ENCODE assay signal across 8 mouse cellular contexts in genomic region chr17:31658136-31658467, GRCm38 (mm10). TPM values are rescaled to one million over a fixed set of nuclear protein-coding genes. Genes with fewer than 3 reads are reported as not detected.
DNase-seq lines count a peak whose midpoint lies in the region; ATAC-seq and TF ChIP-seq lines count a peak whose summit lies in the region.

No protein-coding gene starts in this region.

- no peak for ATAC-seq in lung, embryonic 15.5 days (ENCODE audit: borderline replicate concordance, extremely low read depth, low FRiP score, low TSS enrichment)
- no peak; the same call in 1 of the 2 replicates for ATAC-seq in embryonic facial prominence, embryonic 12.5 days (ENCODE audit: insufficient number of reproducible peaks, insufficient read depth, low FRiP score, low TSS enrichment)
- ATAC-seq in intestine, postnatal 0 days = 0 out of 2 replicates have a peak, but pooled peaks have one; percentile 1
- ATAC-seq in neural tube, embryonic 13.5 days (ENCODE audit: low read depth) = no peak; the same call in 1 of the 2 replicates

- peak overlapping the region; percentile 78 for H3K27ac ChIP-seq in lung, embryonic 15.5 days
- H3K27ac ChIP-seq in embryonic facial prominence, embryonic 12.5 days = peak overlapping the region; percentile 83
- H3K27ac ChIP-seq in intestine, postnatal 0 days (ENCODE audit: low read depth, low read length) = peak overlapping the region; percentile 86
- H3K27ac ChIP-seq in neural tube, embryonic 13.5 days (replicated peaks) = peak overlapping the region; percentile 90

- under 1% methylated on average over 27 of the region's 27 CpGs for WGBS in lung, embryonic 15.5 days
- WGBS in embryonic facial prominence, embryonic 12.5 days = under 1% methylated on average over 27 of the region's 27 CpGs
- WGBS in intestine, postnatal 0 days = 0% methylated on average over 27 of the region's 27 CpGs
- 0% methylated on average over 25 of the region's 27 CpGs for WGBS in neural tube, embryonic 13.5 days

- peak overlapping the region; percentile 70 for H3K4me2 ChIP-seq in lung, embryonic 15.5 days
- H3K4me2 ChIP-seq in embryonic facial prominence, embryonic 12.5 days (replicated peaks) = peak overlapping the region; percentile 65
- H3K4me2 ChIP-seq in intestine, postnatal 0 days (replicated peaks; ENCODE audit: low read depth) = peak overlapping the region; percentile 76
- peak overlapping the region; percentile 91 for H3K4me2 ChIP-seq in neural tube, embryonic 13.5 days

- no peaks in the 10 kb centered on the region for H3K27me3 ChIP-seq in lung, embryonic 15.5 days
- no peaks in the 10 kb centered on the region for H3K27me3 ChIP-seq in embryonic facial prominence, embryonic 12.5 days
- no peaks in the 10 kb centered on the region for H3K27me3 ChIP-seq in intestine, postnatal 0 days (replicated peaks; ENCODE audit: control insufficient read depth, insufficient read depth, low read length)
- H3K27me3 ChIP-seq in neural tube, embryonic 13.5 days = no peaks in the 10 kb centered on the region

- no peaks in the 10 kb centered on the region for H3K9me3 ChIP-seq in lung, embryonic 15.5 days
- no peaks in the 10 kb centered on the region for H3K9me3 ChIP-seq in embryonic facial prominence, embryonic 12.5 days
- no peaks in the 10 kb centered on the region for H3K9me3 ChIP-seq in intestine, postnatal 0 days (ENCODE audit: control insufficient read depth)
- no peaks in the 10 kb centered on the region for H3K9me3 ChIP-seq in neural tube, embryonic 13.5 days

- no peak for DNase-seq in lung, postnatal 25 days (ENCODE audit: low spot score)
- DNase-seq in cerebellum, adult 8-10 months = no peak
- no peak for DNase-seq in frontal cortex, adult 2 months (ENCODE audit: extremely low spot score in 1 of 2, low spot score in 1 of 2)
- DNase-seq in layer of hippocampus, adult 9-10 months (ENCODE audit: low spot score) = no peak

- peaks cover 30% of the 10 kb centered on the region for H3K36me3 ChIP-seq in lung, embryonic 15.5 days
- peaks cover 27% of the 10 kb centered on the region for H3K36me3 ChIP-seq in embryonic facial prominence, embryonic 12.5 days
- peaks cover 16% of the 10 kb centered on the region for H3K36me3 ChIP-seq in intestine, postnatal 0 days (ENCODE audit: control insufficient read depth, insufficient read depth)
- H3K36me3 ChIP-seq in neural tube, embryonic 13.5 days = peaks cover 29% of the 10 kb centered on the region

- H3K9ac ChIP-seq in lung, embryonic 15.5 days = peak overlapping the region; percentile 99
- H3K9ac ChIP-seq in embryonic facial prominence, embryonic 12.5 days = peak overlapping the region; percentile 99
- H3K9ac ChIP-seq in intestine, postnatal 0 days (ENCODE audit: low read depth, low read length) = peak overlapping the region; percentile 96
- H3K9ac ChIP-seq in neural tube, embryonic 13.5 days = peak overlapping the region; percentile 91

- H3K4me1 ChIP-seq in lung, embryonic 15.5 days = peaks cover 19% of the 10 kb centered on the region
- peaks cover 9% of the 10 kb centered on the region for H3K4me1 ChIP-seq in embryonic facial prominence, embryonic 12.5 days
- peaks cover 5% of the 10 kb centered on the region; the same call in 1 of the 2 replicates for H3K4me1 ChIP-seq in intestine, postnatal 0 days (replicated peaks; ENCODE audit: control insufficient read depth, insufficient read depth, low read length)
- H3K4me1 ChIP-seq in neural tube, embryonic 13.5 days (replicated peaks) = peaks cover 29% of the 10 kb centered on the region

- no peak for TF ChIP-seq CTCF in intestine, postnatal 0 days (IDR thresholded peaks at IDR 0.05; ENCODE audit: low read depth)

- H3K4me3 ChIP-seq in lung, embryonic 15.5 days = peak overlapping the region; percentile 77
- peak overlapping the region; percentile 100 for H3K4me3 ChIP-seq in embryonic facial prominence, embryonic 12.5 days
- peak overlapping the region; percentile 97 for H3K4me3 ChIP-seq in intestine, postnatal 0 days (ENCODE audit: low read depth, low read length)
- H3K4me3 ChIP-seq in neural tube, embryonic 13.5 days = peak overlapping the region; percentile 96

RNA-seq across cellular contexts. Expression of gene U2af1, which starts 0.6 kb away (rescaled TPM):
- 332 and 360 TPM in 2 replicates for polyA plus RNA-seq in lung, embryonic 15.5 days (2015; fragmentation: Nextera tagmentation; extraction: Ambion mirVana)
- 378 and 390 TPM in 2 replicates for polyA plus RNA-seq in embryonic facial prominence, embryonic 12.5 days (2016; fragmentation: Nextera tagmentation; extraction: Ambion mirVana)
- 151 TPM in 2 replicates for polyA plus RNA-seq in intestine, postnatal 0 days (2015; fragmentation: Nextera tagmentation; extraction: Ambion mirVana)
- 239 and 248 TPM in 2 replicates for polyA plus RNA-seq in neural tube, embryonic 13.5 days (2015; fragmentation: Nextera tagmentation; extraction: Ambion mirVana)
- polyA plus RNA-seq in frontal cortex, adult 2 months (2012; rRNA removed) = 159 and 172 TPM in 2 replicates

RNA-seq across cellular contexts. Expression of gene Cryaa, which starts 19.5 kb away (rescaled TPM):
- polyA plus RNA-seq in lung, embryonic 15.5 days (2015; fragmentation: Nextera tagmentation; extraction: Ambion mirVana) = not detected in 2 replicates
- 112 and 283 TPM in 2 replicates for polyA plus RNA-seq in embryonic facial prominence, embryonic 12.5 days (2016; fragmentation: Nextera tagmentation; extraction: Ambion mirVana)
- polyA plus RNA-seq in intestine, postnatal 0 days (2015; fragmentation: Nextera tagmentation; extraction: Ambion mirVana) = 0.09 TPM in 1 of 2 replicates, not detected in the other
- polyA plus RNA-seq in neural tube, embryonic 13.5 days (2015; fragmentation: Nextera tagmentation; extraction: Ambion mirVana) = not detected in 2 replicates
- polyA plus RNA-seq in frontal cortex, adult 2 months (2012; rRNA removed) = 0.20 TPM in 1 of 2 replicates, not detected in the other

RNA-seq across cellular contexts. Expression of gene Cbs, which starts 21.1 kb away (rescaled TPM):
- polyA plus RNA-seq in lung, embryonic 15.5 days (2015; fragmentation: Nextera tagmentation; extraction: Ambion mirVana) = 3.2 and 3.6 TPM in 2 replicates
- polyA plus RNA-seq in embryonic facial prominence, embryonic 12.5 days (2016; fragmentation: Nextera tagmentation; extraction: Ambion mirVana) = 2.0 and 2.1 TPM in 2 replicates
- 0.09 and 0.55 TPM in 2 replicates for polyA plus RNA-seq in intestine, postnatal 0 days (2015; fragmentation: Nextera tagmentation; extraction: Ambion mirVana)
- 6.9 and 8.3 TPM in 2 replicates for polyA plus RNA-seq in neural tube, embryonic 13.5 days (2015; fragmentation: Nextera tagmentation; extraction: Ambion mirVana)
- 32.1 and 35.1 TPM in 2 replicates for polyA plus RNA-seq in frontal cortex, adult 2 months (2012; rRNA removed)

Comparison
In these comparisons a context has a peak if more than half of its experiments do, and no peak if none do; other contexts are left out.
1. RNA of gene Cryaa, which starts 19.5 kb away (polyA plus RNA-seq): 112 to 283 TPM in embryonic facial prominence, embryonic 12.5 days; 0.20 TPM in frontal cortex, adult 2 months, not detected in lung, embryonic 15.5 days, 0.09 TPM in intestine, postnatal 0 days and not detected in neural tube, embryonic 13.5 days; every median in the first group is over 10 times any median in the second.
2. Peak in every context shown above with its lines, with median percentiles within 50 percentile points of each other: H3K27ac ChIP-seq, H3K4me2 ChIP-seq, H3K4me3 ChIP-seq and H3K9ac ChIP-seq.